Mouse (Mus musculus) activated CD4-positive, CD25-positive, alpha-beta regulatory T cell (primary cell): ENCODE results near the gene Rptor. TPM values are rescaled to one million over a fixed set of nuclear protein-coding genes. Genes with fewer than 3 reads are reported as not detected.

Experiments used
- polyA plus RNA-seq, 2 experiments: library from polyadenylated mRNA; unstranded; fragments of 100-300 nt; shearing (Covaris generic); gene quantifications; one replicate each; pipeline ENCODE4 v1.2.1; 2017

Rptor gene
- polyA plus RNA-seq: 10 to 100 TPM; 13.5 to 16.6 TPM

DNA sequence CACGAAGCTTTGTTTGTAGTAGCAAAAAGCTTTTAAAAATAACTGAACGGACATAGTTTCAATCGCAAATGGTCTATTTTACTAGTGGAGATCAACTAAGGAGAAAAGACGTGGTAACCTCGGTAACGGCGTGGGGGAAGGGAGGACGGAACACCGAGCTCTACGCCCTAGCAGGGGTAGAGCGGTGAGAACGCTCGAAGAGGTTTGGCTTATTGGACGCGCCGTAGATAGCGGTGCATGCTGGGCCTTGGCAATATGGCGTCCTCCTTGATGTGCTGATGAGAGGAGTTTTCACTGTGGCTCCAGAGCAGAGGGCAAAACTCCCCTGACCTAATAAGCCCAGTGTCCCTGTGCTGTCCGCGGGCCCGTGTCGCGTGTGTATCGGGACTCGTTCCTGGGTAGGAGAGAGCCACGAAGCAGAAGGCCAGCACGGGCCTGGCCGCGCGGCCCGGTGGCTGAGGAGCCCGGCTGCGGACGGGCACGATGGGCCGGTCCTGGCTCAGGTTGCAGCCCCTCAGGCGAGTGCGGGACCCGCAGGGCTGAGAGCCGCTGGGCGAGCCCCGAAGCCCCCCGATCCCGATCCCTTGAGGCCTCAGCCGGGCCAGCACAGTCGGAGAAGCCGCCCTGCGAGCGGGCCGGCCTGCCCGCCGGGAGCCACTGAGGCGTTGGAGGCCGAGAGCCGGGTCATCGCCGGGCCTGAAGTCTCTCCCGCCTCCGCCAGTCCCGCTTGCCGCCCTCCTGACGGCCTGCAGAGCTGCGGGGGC is at the start of gene Rptor:
Rptor (plus strand) TSS at position 143 of the 764 bp plus-strand sequence.

DNA sequence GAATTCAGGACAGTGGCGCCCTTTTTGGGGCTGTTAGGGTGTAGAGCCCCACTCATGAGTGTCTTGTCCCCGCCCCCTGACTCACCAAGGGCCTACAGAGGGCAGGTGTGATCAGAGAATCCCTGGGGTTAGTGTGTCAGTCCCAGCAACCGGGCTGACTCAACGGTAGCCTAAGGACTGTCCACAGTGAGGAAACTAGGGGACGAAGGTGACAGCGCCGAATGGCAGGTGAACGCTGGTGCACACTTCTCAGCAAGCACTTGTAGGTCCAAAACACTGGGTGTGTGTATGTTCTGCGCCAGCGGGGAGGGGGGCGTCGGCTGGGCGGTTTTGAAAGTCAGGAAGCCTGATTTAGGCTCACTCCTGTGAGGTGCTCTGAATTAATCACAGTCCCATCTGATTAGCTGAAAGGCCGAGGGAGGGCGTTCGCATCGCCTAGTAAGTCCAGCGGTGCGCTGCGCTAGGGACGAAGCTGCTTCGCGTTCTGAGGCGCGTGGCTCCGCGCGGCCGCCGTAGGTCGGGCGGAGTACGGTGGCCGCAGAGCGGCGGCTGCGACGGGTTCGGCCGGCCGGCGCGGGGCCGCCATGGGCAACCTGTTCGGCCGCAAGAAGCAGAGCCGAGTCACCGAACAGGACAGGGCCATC is 310.7 kb downstream of the Rptor start, which contains the start of gene Chmp6:
Chmp6 (plus strand) TSS at position 151 of the 644 bp plus-strand sequence.

DNA sequence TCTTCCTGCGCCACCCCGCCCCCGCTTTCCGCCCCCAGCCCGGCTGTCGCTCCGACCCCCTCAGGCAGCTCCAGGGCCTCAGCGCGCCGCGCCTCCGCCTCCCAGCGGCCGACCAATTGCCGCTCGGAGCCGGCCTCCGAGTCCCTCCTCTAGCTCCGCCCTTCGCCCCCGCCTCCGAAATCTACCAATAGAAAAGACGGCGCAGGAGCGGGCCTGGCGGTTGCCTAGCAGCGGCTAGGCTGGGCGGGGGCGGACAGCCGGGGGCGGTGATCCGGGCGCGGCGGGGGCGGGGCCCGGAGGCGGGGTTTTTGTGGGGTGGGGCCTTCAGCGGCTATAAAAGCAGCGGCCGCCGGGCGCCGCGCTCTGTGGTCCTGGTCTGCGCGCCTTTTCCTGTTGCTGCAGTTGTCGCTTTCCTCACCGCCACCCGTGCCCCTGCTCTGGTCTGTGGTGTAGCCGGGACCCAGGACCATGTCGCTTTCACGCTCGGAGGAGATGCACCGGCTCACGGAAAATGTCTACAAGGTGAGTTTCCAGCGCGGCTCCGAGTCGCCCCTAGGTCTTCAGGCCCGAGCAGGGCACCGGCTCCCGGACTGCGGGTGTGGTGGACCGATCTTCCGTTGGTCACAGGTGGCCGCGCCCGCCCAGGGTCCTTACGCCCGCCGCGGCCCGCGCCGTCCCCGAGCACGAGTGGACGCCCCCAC is 340.2 kb downstream of the Rptor start, which contains the start of gene Baiap2:
Baiap2 (plus strand) TSS at position 37 of the 701 bp plus-strand sequence.

Other genes starting within 250 kb of the Rptor start
- gene Sgsh, start 247.4 kb upstream of the Rptor start, polyA plus RNA-seq: 10 to 100 TPM; 15.1 to 19.5 TPM
- gene Slc26a11, start 247.3 kb upstream of the Rptor start, polyA plus RNA-seq: 10 to 100 TPM; 12.9 to 22.0 TPM
- gene Rnf213, start 209.8 kb upstream of the Rptor start, polyA plus RNA-seq: 10 to 100 TPM; 18.9 to 23.9 TPM
- gene Endov, start 111.6 kb upstream of the Rptor start, polyA plus RNA-seq: 10 to 100 TPM; 24.5 TPM
- not detected for gene Nptx1, start 55.2 kb upstream of the Rptor start, polyA plus RNA-seq